In genomic region chr17:4946421-4946974, GRCm38 (mm10) we compare ENCODE assay signal across 9 mouse cellular contexts. TPM values are rescaled to one million over a fixed set of nuclear protein-coding genes. Genes with fewer than 3 reads are reported as not detected.
DNase-seq lines count a peak whose midpoint lies in the region; ATAC-seq lines count a peak whose summit lies in the region.
"Had no signal": no experiment of that assay in that cellular context is flagged by ENCODE, and none has a peak within 500 bp of the region (broad histone marks: within the 10 kb centered on the region; RNA-seq: fewer than 3 reads in every experiment).

No protein-coding gene starts in this region.

- no peaks in the 10 kb centered on the region for H3K36me3 ChIP-seq in stomach, embryonic 16.5 days (ENCODE audit: control insufficient read depth, insufficient read depth, low read length)

- H3K9ac ChIP-seq in stomach, embryonic 16.5 days (ENCODE audit: low read length), result peak overlapping the region; percentile 65

- no peaks in the 10 kb centered on the region for H3K9me3 ChIP-seq in stomach, embryonic 16.5 days (replicated peaks; ENCODE audit: control insufficient read depth, low read length)

- DNase-seq in urinary bladder, adult 2 months (ENCODE audit: low spot score), result peak; percentile 26
- DNase-seq in urinary bladder, postnatal 10 days (ENCODE audit: low spot score), result no peak
- peak; percentile 5 to 18 for DNase-seq in gastrocnemius, postnatal 36 days
- DNase-seq in kidney, adult 9 months, result peak; percentile 73
- peak; percentile 36 for DNase-seq in lung, postnatal 10 days
- DNase-seq in right cerebral cortex, postnatal 14 days, result no peak

- 20% methylated on average over 12 of the region's 12 CpGs for WGBS in stomach, embryonic 16.5 days

- no peaks in the 10 kb centered on the region for H3K27me3 ChIP-seq in stomach, embryonic 16.5 days (ENCODE audit: control insufficient read depth, insufficient read depth, low read length)
- H3K27me3 ChIP-seq: Patski had no signal

- peak; percentile 60 for ATAC-seq in stomach, embryonic 16.5 days (ENCODE audit: insufficient read depth, low FRiP score)
- no peak for ATAC-seq in megakaryocyte-erythroid progenitor cell, adult 5-6 weeks (replicated peaks; ENCODE audit: low FRiP score, low TSS enrichment, poor library complexity, severe bottlenecking)
- ATAC-seq: Patski had no signal

- H3K27ac ChIP-seq in stomach, embryonic 16.5 days (ENCODE audit: low read length), result peak overlapping the region; percentile 92

- intact Hi-C loops in gastrocnemius, postnatal 36 days (cut with DNase I), result no loop called here

- peaks cover 19% of the 10 kb centered on the region for H3K4me1 ChIP-seq in stomach, embryonic 16.5 days (ENCODE audit: control insufficient read depth, insufficient read depth, low read length)

- H3K4me2 ChIP-seq in stomach, embryonic 16.5 days (ENCODE audit: low read depth, low read length), result peak overlapping the region; percentile 37

- 0 out of 2 replicates have a peak overlapping the region, but pooled peaks have one; percentile 1 for H3K4me3 ChIP-seq in stomach, embryonic 16.5 days (replicated peaks; ENCODE audit: low read length)

RNA-seq across cellular contexts. Expression of gene Arid1b, which starts 47.6 kb away (rescaled TPM):
- 10.8 and 19.0 TPM in 2 replicates for polyA plus RNA-seq in urinary bladder, adult 2 months (2012; rRNA removed)
- total RNA-seq in gastrocnemius, postnatal 36 days (2021), result 10 to 100 TPM; 28.6 to 31.6 TPM
- 9.9 and 10.5 TPM in 2 replicates for polyA plus RNA-seq in stomach, embryonic 16.5 days (2015; fragmentation: Nextera tagmentation; extraction: Ambion mirVana)
- total RNA-seq in megakaryocyte-erythroid progenitor cell, adult 5-6 weeks (2014; fragmentation: Nextera tagmentation), result 28.8 and 29.2 TPM in 2 replicates
- 9.2 and 17.7 TPM in 2 replicates for total RNA-seq in megakaryocyte-erythroid progenitor cell, adult 5-6 weeks (2017)

Comparison
In these comparisons a context has a peak if more than half of its experiments do, and no peak if none do; other contexts are left out.
1. DNase-seq: peak in urinary bladder, adult 2 months (single experiment), gastrocnemius, postnatal 36 days (2 of 2), kidney, adult 9 months (single experiment) and lung, postnatal 10 days (single experiment); none in urinary bladder, postnatal 10 days (single experiment) and right cerebral cortex, postnatal 14 days (single experiment).